ENCODE assay signal across 8 mouse cellular contexts in the genomic region with DNA sequence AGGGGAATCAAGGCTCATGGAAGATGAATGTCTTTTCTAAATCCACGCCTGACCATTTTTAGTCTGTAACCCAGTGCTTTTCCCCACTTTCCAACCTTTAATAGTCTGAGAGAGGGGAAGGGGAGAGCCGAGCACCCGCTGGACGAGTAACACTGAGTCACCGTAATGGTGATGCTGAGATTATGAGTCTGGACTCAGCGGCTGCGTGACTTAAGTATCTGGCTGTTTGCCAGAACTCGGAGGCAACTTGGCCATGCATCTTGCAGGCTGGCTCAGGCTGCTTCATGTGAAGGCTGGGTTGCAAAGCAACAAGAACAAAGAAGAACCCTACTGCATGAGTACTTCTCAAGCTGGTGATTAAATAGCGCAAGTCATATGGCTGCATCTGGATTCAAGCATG. TPM values are rescaled to one million over a fixed set of nuclear protein-coding genes. Genes with fewer than 3 reads are reported as not detected.
A peak's percentile ranks its signal among the peaks of the same experiment; 100 is the strongest.
DNase-seq lines count a peak whose midpoint lies in the region; ATAC-seq and TF ChIP-seq lines count a peak whose summit lies in the region.

No protein-coding gene starts in this region.

- no peaks in the 10 kb centered on the region for H3K9me3 ChIP-seq in hindbrain, embryonic 15.5 days
- no peaks in the 10 kb centered on the region for H3K9me3 ChIP-seq in hindbrain, embryonic 10.5 days

- H3K27me3 ChIP-seq in hindbrain, embryonic 15.5 days, result no peaks in the 10 kb centered on the region
- H3K27me3 ChIP-seq in hindbrain, embryonic 10.5 days (ENCODE audit: insufficient read depth, poor library complexity, severe bottlenecking), result no peaks in the 10 kb centered on the region

- TF ChIP-seq CTCF in gastrocnemius, adult 2 months (IDR thresholded peaks at IDR 0.05), result no peak

- H3K9ac ChIP-seq in hindbrain, embryonic 15.5 days, result no peak overlapping the region

- intact Hi-C loops in gastrocnemius, adult 2 months (cut with DNase I), result no loop called here

- no peaks in the 10 kb centered on the region for H3K4me1 ChIP-seq in hindbrain, embryonic 15.5 days (replicated peaks)
- H3K4me1 ChIP-seq in hindbrain, embryonic 10.5 days (replicated peaks), result no peaks in the 10 kb centered on the region

- no peak overlapping the region for H3K4me2 ChIP-seq in hindbrain, embryonic 15.5 days

- WGBS in hindbrain, embryonic 15.5 days, result 45% methylated on average over 9 of the region's 9 CpGs
- 87% methylated on average over 9 of the region's 9 CpGs for WGBS in hindbrain, embryonic 10.5 days

- ATAC-seq in hindbrain, embryonic 15.5 days (ENCODE audit: low FRiP score, low read depth), result peak; percentile 73
- ATAC-seq in activated CD4-positive, CD25-positive, alpha-beta regulatory T cell, adult 4 months, result no peak

- DNase-seq in hindbrain, embryonic 10.5 days (ENCODE audit: low spot score), result no peak
- peak; percentile 64 for DNase-seq in urinary bladder, postnatal 14 days (ENCODE audit: low spot score)
- no peak for DNase-seq in urinary bladder, postnatal 10 days (ENCODE audit: low spot score)
- DNase-seq in gastrocnemius, adult 2 months, result peak; percentile 60
- peak; percentile 58 for DNase-seq in lung, postnatal 36 days
- no peak for DNase-seq in cerebellum, adult 9-11 months

- H3K4me3 ChIP-seq in hindbrain, embryonic 15.5 days, result no peak overlapping the region
- H3K4me3 ChIP-seq in hindbrain, embryonic 10.5 days, result no peak overlapping the region
- H3K4me3 ChIP-seq in gastrocnemius, adult 2 months, result no peak overlapping the region

- H3K36me3 ChIP-seq in hindbrain, embryonic 15.5 days, result no peaks in the 10 kb centered on the region
- H3K36me3 ChIP-seq in hindbrain, embryonic 10.5 days, result no peaks in the 10 kb centered on the region

- H3K27ac ChIP-seq in hindbrain, embryonic 15.5 days (replicated peaks), result peak overlapping the region; percentile 52; the same call in 1 of the 2 replicates
- H3K27ac ChIP-seq in hindbrain, embryonic 10.5 days, result no peak overlapping the region
- H3K27ac ChIP-seq in gastrocnemius, adult 2 months, result peak overlapping the region; percentile 85

RNA-seq across cellular contexts. Expression of gene Metap2, which starts 37.1 kb away (rescaled TPM):
- 153 and 156 TPM in 2 replicates for polyA plus RNA-seq in hindbrain, embryonic 15.5 days (2015; fragmentation: Nextera tagmentation; extraction: Ambion mirVana)
- polyA plus RNA-seq in hindbrain, embryonic 10.5 days (2016; fragmentation: Nextera tagmentation; extraction: Ambion mirVana), result 198 and 220 TPM in 2 replicates
- 100 to 1,000 TPM; 147 to 182 TPM for total RNA-seq in gastrocnemius, adult 2 months (2021)
- 100 to 1,000 TPM; 188 to 241 TPM for polyA plus RNA-seq in activated CD4-positive, CD25-positive, alpha-beta regulatory T cell, adult 4 months (2017; shearing (Covaris generic))

Comparison
In these comparisons a context has a peak if more than half of its experiments do, and no peak if none do; other contexts are left out.
1. DNase-seq: peak in urinary bladder, postnatal 14 days (single experiment), gastrocnemius, adult 2 months (single experiment) and lung, postnatal 36 days (single experiment); none in hindbrain, embryonic 10.5 days (single experiment), urinary bladder, postnatal 10 days (single experiment) and cerebellum, adult 9-11 months (single experiment).